Mouse (Mus musculus) limb, embryonic 14.5 days (tissue): ENCODE results near the gene Zbtb37. TPM values are rescaled to one million over a fixed set of nuclear protein-coding genes. Genes with fewer than 3 reads are reported as not detected.

Experiments
- ATAC-seq: fragments of 200-750 bp; cut with Nextera tagmentation; 2 replicates; pipeline ENCODE4 v1.8.0; 2017; ENCODE audit warnings: low read depth, moderate number of reproducible peaks, moderate TSS enrichment; ENCODE audit not compliant: low FRiP score
- DNase-seq: peaks from one replicate; pipeline ENCODE4 v3.0.0-alpha.2; 2015; ENCODE audit warnings: low spot score
- H3K27ac ChIP-seq: fragments of 300-500 bp; sonication (generic); replicated peaks from 2 replicates; pipeline ENCODE4 v1.5.1; 2014; ENCODE audit warnings: low read depth, mild to moderate bottlenecking, low read length, moderate library complexity, mixed read lengths
- H3K27me3 ChIP-seq: fragments of 300-500 bp; sonication (generic); 2 replicates; pipeline ENCODE4 v1.6.1; 2014; ENCODE audit warnings: low read length, mixed read lengths; ENCODE audit not compliant: control insufficient read depth, insufficient read depth
- H3K36me3 ChIP-seq: fragments of 300-500 bp; sonication (generic); 2 replicates; pipeline ENCODE4 v1.6.1; 2014; ENCODE audit warnings: mild to moderate bottlenecking, low read length, moderate library complexity, mixed read lengths; ENCODE audit not compliant: control insufficient read depth, insufficient read depth
- H3K4me1 ChIP-seq: fragments of 300-500 bp; sonication (generic); 2 replicates; pipeline ENCODE4 v1.6.1; 2014; ENCODE audit warnings: antibody characterized with exemption, low read length, mixed read lengths; ENCODE audit not compliant: control insufficient read depth, insufficient read depth
- H3K4me2 ChIP-seq: fragments of 300-500 bp; sonication (generic); replicated peaks from 2 replicates; pipeline ENCODE4 v1.6.1; 2014; ENCODE audit warnings: low read depth, mild to moderate bottlenecking, low read length, moderate library complexity; ENCODE audit not compliant: severe bottlenecking
- H3K4me3 ChIP-seq: fragments of 300-500 bp; sonication (generic); replicated peaks from 2 replicates; pipeline ENCODE4 v1.5.1; 2014; ENCODE audit warnings: low read length
- H3K9ac ChIP-seq: fragments of 300-500 bp; sonication (generic); 2 replicates; pipeline ENCODE4 v1.6.1; 2014; ENCODE audit warnings: mild to moderate bottlenecking, low read depth, low read length, moderate library complexity; ENCODE audit not compliant: severe bottlenecking
- H3K9me3 ChIP-seq: fragments of 300-500 bp; sonication (generic); 2 replicates; pipeline ENCODE4 v1.6.1; 2016; ENCODE audit warnings: low read length; ENCODE audit not compliant: control insufficient read depth
- POLR2A ChIP-seq: fragments of 200-500 bp; IDR thresholded peaks from 2 replicates; pipeline ENCODE4 v1.8.0; 2012; ENCODE audit warnings: inconsistent platforms, mild to moderate bottlenecking, moderate library complexity, borderline replicate concordance; ENCODE audit not compliant: insufficient read depth, insufficient read length; ENCODE audit errors: extremely low read depth
- WGBS: fragments of 180-500 bp; shearing (Covaris S2); extraction: QIAGEN DNeasy Blood & Tissue Kit; methylation state at CpG from one replicate; pipeline ENCODE4 v1.1.7; 2014; 5-methylcytosine and 5-hydroxymethylcytosine counted together
- polyA plus RNA-seq, 2 experiments: library from polyadenylated mRNA; depleted of rRNA in 1 of 2; stranded (reverse) in 1 of 2; unstranded in 1 of 2; fragments of >200 nt; fragmentation: Nextera tagmentation in 1 of 2; extraction: Ambion mirVana in 1 of 2; gene quantifications; 2 replicates each; pipeline versions ENCODE4 v1.2.1 to v1.2.3; 2012 to 2014

Gene Zbtb37
- polyA plus RNA-seq, 2 experiments: 5.2 to 6.9 TPM

GRCm38 (mm10) chr1:160978071-160978735, 56.4 kb downstream of the Zbtb37 start, which contains the start of gene Serpinc1:
Serpinc1 (plus strand) TSS chr1:160978585.
- WGBS: 92% methylated on average over 4 of the region's 4 CpGs
- H3K4me2 ChIP-seq: no peak within 1 kb of the TSS
- DNase-seq: no peak

GRCm38 (mm10) chr1:160968643-160969042, 66.0 kb downstream of the Zbtb37 start:
- Histone ChIP-seq H3K4me2 (no peak overlapping the region), H3K27ac (no peak overlapping the region), H3K4me3 (no peak overlapping the region), H3K4me1 (no peaks in the 10 kb centered on the region), H3K9ac (no peak overlapping the region), H3K27me3 (no peaks in the 10 kb centered on the region), H3K9me3 (no peaks in the 10 kb centered on the region), H3K36me3 (peaks cover 58% of the 10 kb centered on the region)
- no peak for TF ChIP-seq POLR2A
- DNase-seq (no peak), ATAC-seq (no peak)
- 85% methylated on average over 5 of the region's 5 CpGs for WGBS

More at GRCm38 (mm10) chr1:160978071-160978735, 56.4 kb downstream of the Zbtb37 start, which contains the start of gene Serpinc1:
- H3K36me3 ChIP-seq: peaks cover 12% of the 10 kb centered on the region
- H3K4me1 ChIP-seq: no peaks in the 10 kb centered on the region
- no peak for TF ChIP-seq POLR2A
- no peak within 1 kb of the TSS for H3K4me3 ChIP-seq
- ATAC-seq: no peak
- H3K9me3 ChIP-seq: no peaks in the 10 kb centered on the region
- no peaks in the 10 kb centered on the region for H3K27me3 ChIP-seq
- no peak within 1 kb of the TSS for H3K9ac ChIP-seq
- no peak within 1 kb of the TSS for H3K27ac ChIP-seq

- no peak for ATAC-seq
- Histone ChIP-seq H3K27ac (no peak overlapping the region), H3K9ac (no peak overlapping the region), H3K4me3 (no peak overlapping the region), H3K36me3 (peaks cover 67% of the 10 kb centered on the region), H3K4me2 (no peak overlapping the region), H3K27me3 (no peaks in the 10 kb centered on the region), H3K9me3 (no peaks in the 10 kb centered on the region), H3K4me1 (no peaks in the 10 kb centered on the region)
- TF ChIP-seq POLR2A: no peak
- WGBS: 87% methylated on average over 1 of the region's 1 CpGs
- no peak for DNase-seq
Measured at GRCm38 (mm10) chr1:160967268-160967667, 67.4 kb downstream of the Zbtb37 start.

DNA sequence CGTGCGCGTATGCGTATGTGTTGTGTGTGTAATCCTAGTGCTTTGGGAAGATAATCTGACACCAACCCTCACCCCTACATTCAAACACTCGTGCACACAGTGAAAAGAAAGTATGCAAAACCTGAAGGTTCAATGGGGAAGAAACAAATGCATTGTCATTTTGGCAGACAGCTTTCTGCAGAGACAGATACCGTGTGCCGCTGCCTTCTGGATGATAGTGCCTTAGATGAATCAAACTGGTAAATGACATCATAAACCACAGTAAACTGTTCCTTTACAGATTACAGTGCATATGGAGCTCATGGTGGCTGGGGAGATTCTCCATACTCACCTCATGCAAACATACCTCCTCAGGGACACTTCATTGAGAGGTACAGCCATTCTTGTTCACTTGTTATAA, 71.5 kb downstream of the Zbtb37 start:
- WGBS: 95% methylated on average over 7 of the region's 7 CpGs
- H3K27me3 ChIP-seq: no peaks in the 10 kb centered on the region
- H3K9ac ChIP-seq: no peak overlapping the region
- peaks cover 75% of the 10 kb centered on the region for H3K36me3 ChIP-seq
- ATAC-seq (no peak), DNase-seq (no peak)
- no peak overlapping the region for H3K27ac ChIP-seq
- no peak overlapping the region for H3K4me2 ChIP-seq
- TF ChIP-seq POLR2A: no peak
- no peak overlapping the region for H3K4me3 ChIP-seq
- no peaks in the 10 kb centered on the region for H3K9me3 ChIP-seq
- H3K4me1 ChIP-seq: no peaks in the 10 kb centered on the region

Other genes starting within 250 kb of the Zbtb37 start
- gene Rabgap1l, start 241.6 kb downstream of the Zbtb37 start, polyA plus RNA-seq (2012; rRNA removed): 12.7 and 13.3 TPM in 2 replicates
- gene Rabgap1l, start 241.6 kb downstream of the Zbtb37 start, polyA plus RNA-seq (2014; fragmentation: Nextera tagmentation; extraction: Ambion mirVana): 19.3 and 21.5 TPM in 2 replicates
- 7.9 and 8.8 TPM in 2 replicates for gene Rc3h1, start 128.4 kb downstream of the Zbtb37 start, polyA plus RNA-seq (2012; rRNA removed)
- 7.9 and 8.7 TPM in 2 replicates for gene Rc3h1, start 128.4 kb downstream of the Zbtb37 start, polyA plus RNA-seq (2014; fragmentation: Nextera tagmentation; extraction: Ambion mirVana)
- gene Serpinc1, start 56.3 kb downstream of the Zbtb37 start, polyA plus RNA-seq (2012; rRNA removed): 4.9 and 7.5 TPM in 2 replicates
- 3.3 and 6.2 TPM in 2 replicates for gene Serpinc1, start 56.3 kb downstream of the Zbtb37 start, polyA plus RNA-seq (2014; fragmentation: Nextera tagmentation; extraction: Ambion mirVana)
- gene Dars2, start 35.8 kb upstream of the Zbtb37 start, polyA plus RNA-seq (2012; rRNA removed): 14.7 and 19.7 TPM in 2 replicates
- gene Dars2, start 35.8 kb upstream of the Zbtb37 start, polyA plus RNA-seq (2014; fragmentation: Nextera tagmentation; extraction: Ambion mirVana): 22.6 and 23.8 TPM in 2 replicates
- 13.1 and 13.3 TPM in 2 replicates for gene Cenpl, start 35.9 kb upstream of the Zbtb37 start, polyA plus RNA-seq (2012; rRNA removed)
- gene Cenpl, start 35.9 kb upstream of the Zbtb37 start, polyA plus RNA-seq (2014; fragmentation: Nextera tagmentation; extraction: Ambion mirVana): 25.7 and 27.3 TPM in 2 replicates
- 18.6 and 20.5 TPM in 2 replicates for gene Klhl20, start 96.7 kb upstream of the Zbtb37 start, polyA plus RNA-seq (2012; rRNA removed)
- 19.3 and 20.6 TPM in 2 replicates for gene Klhl20, start 96.7 kb upstream of the Zbtb37 start, polyA plus RNA-seq (2014; fragmentation: Nextera tagmentation; extraction: Ambion mirVana)
- gene Ankrd45, start 107.8 kb upstream of the Zbtb37 start, polyA plus RNA-seq (2012; rRNA removed): 1.5 and 2.1 TPM in 2 replicates
- 1.1 and 1.5 TPM in 2 replicates for gene Ankrd45, start 107.8 kb upstream of the Zbtb37 start, polyA plus RNA-seq (2014; fragmentation: Nextera tagmentation; extraction: Ambion mirVana)
- not detected in 2 replicates for gene Tex50, start 124.5 kb upstream of the Zbtb37 start, polyA plus RNA-seq (2012; rRNA removed)
- gene Tex50, start 124.5 kb upstream of the Zbtb37 start, polyA plus RNA-seq (2014; fragmentation: Nextera tagmentation; extraction: Ambion mirVana): not detected in 2 replicates
- 145 and 150 TPM in 2 replicates for gene Prdx6, start 216.4 kb upstream of the Zbtb37 start, polyA plus RNA-seq (2012; rRNA removed)
- gene Prdx6, start 216.4 kb upstream of the Zbtb37 start, polyA plus RNA-seq (2014; fragmentation: Nextera tagmentation; extraction: Ambion mirVana): 368 and 370 TPM in 2 replicates